Mouse (Mus musculus) layer of hippocampus, postnatal 10 days (tissue): Measurements from ENCODE around the gene Olfr1416. TPM values are rescaled to one million over a fixed set of nuclear protein-coding genes. Genes with fewer than 3 reads are reported as not detected.

Experiments used
- DNase-seq, 2 experiments: peaks; one replicate each; pipeline ENCODE4 v3.0.0; 2021; ENCODE audit warnings: low spot score in 2 of 2
- microRNA-seq, 2 experiments: library from miRNA; unstranded; fragments of <30 nt; microRNA quantifications; one replicate each; pipeline ENCODE4 v1.2.0; 2021
- total RNA-seq, 2 experiments: library from RNA; stranded (reverse); gene quantifications; 2 replicates each; pipeline ENCODE4 v1.2.3; 2021

Gene Olfr1416
- total RNA-seq, 2 experiments from 2014 or later: not detected

DNA sequence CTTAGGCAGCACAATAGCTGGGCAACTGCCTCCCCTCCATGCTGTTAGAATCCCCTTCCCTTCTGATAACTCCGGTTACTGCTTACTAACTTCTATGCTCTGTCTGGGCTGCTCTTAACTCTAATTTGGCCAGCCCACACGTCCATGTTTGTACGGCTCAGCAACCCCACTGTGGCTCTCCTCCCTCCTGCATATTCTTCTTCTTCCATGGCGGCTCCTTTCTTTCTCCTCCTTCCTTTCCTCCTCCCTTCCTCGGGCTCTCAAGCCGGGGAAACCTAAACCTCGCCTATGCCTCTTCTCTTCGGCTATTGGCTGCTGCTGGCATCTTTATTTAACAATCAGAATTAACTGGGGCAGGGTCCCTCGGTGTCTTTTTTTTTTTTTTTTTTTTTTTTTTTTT, 52.1 kb downstream of the Olfr1416 start:
- no peak for DNase-seq

DNA sequence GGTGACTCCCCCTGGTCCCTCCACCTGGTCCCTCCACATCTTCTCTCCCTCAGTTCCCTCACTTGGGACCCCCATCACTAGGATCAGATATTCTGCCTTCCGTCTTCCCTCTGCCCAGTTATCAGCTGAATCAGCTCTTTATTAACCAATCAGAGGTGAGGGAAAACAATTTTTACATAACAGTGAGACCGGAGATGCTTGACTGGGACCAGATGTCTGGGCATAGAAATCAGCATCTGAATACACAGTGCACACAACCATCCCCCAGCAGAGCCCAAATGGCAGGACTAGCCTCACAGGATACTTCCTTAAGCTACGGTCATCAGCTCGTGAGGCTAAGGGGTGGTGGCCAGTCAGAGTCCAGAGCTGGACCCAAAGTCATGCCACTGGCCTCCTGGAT, 52.8 kb downstream of the Olfr1416 start:
- no peak for DNase-seq

DNA sequence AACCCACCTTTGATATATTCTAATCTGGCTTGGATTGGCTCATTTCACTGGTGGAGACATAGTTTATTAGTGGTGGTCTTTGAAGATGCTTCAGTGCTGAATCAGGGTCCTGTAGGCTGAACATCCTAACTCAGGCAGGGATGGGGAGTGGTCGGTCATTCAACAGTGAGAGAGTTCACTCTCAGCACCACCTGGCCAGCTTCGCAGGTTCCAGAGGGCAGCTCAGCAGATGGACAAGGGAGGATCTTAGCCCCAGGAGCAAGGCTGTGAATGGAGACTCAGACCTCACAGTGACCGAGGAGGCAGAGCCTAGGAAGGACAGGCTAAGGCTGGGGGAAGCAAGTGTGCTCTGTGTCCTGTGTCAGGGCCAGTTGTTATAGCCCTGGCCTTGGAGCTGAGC, 53.5 kb downstream of the Olfr1416 start:
- no peak for DNase-seq

DNA sequence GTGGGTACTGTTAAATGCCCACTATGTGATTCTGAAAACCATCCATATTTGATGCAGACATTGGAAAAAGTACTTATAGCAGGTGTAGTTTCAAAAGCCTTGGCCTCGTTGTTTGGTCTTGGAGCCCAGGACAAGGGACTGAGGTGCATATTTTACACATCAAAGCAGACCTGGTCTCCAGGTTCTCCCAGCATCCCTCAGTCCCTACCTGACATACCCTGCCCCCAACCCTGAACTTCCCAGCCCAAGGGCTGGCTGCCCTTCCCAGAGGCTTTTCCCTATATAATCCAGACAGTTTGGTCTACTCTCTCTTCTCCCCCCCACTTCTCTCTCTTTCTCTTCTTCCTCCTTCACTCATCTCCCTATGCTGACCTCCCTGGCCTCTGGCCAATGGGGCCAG, 53.9 kb downstream of the Olfr1416 start:
- DNase-seq: no peak

Small RNAs within 50 kb of the gene (microRNA-seq; reads per million reads assigned to microRNA genes)
- 11.4 to 11.6 reads per million in 2 experiments for gene Mir6900

Other genes starting within 250 kb of the Olfr1416 start
- 100 to 1,000 TPM; 190 to 257 TPM for gene Ndufa10, start 11.3 kb downstream of the Olfr1416 start, total RNA-seq
- gene Olfr1415, start 11.0 kb upstream of the Olfr1416 start, total RNA-seq: not detected
- gene Olfr1414, start 33.5 kb upstream of the Olfr1416 start, total RNA-seq: not detected
- not detected for gene Olfr1413, start 86.2 kb upstream of the Olfr1416 start, total RNA-seq
- not detected for gene Olfr1412, start 100.7 kb upstream of the Olfr1416 start, total RNA-seq
- gene Olfr1411, start 109.3 kb upstream of the Olfr1416 start, total RNA-seq: not detected
- not detected for gene Olfr1410, start 120.7 kb upstream of the Olfr1416 start, total RNA-seq
- not detected for gene Olfr12, start 132.7 kb upstream of the Olfr1416 start, total RNA-seq
- 100 to 1,000 TPM; 282 to 343 TPM for gene Cops9, start 156.9 kb upstream of the Olfr1416 start, total RNA-seq
- gene Otos, start 163.7 kb upstream of the Olfr1416 start, total RNA-seq: 1 to 10 TPM in 1 of 2 experiments, under 1 TPM in 1; 0.58 to 1.1 TPM